Mouse (Mus musculus): ENCODE results near the gene Mapk1ip1l.

Mapk1ip1l gene

GRCm38 (mm10) chr14:47364742-47365449 lies 66.8 kb downstream of the Mapk1ip1l start:
- no peak for DNase-seq

DNA sequence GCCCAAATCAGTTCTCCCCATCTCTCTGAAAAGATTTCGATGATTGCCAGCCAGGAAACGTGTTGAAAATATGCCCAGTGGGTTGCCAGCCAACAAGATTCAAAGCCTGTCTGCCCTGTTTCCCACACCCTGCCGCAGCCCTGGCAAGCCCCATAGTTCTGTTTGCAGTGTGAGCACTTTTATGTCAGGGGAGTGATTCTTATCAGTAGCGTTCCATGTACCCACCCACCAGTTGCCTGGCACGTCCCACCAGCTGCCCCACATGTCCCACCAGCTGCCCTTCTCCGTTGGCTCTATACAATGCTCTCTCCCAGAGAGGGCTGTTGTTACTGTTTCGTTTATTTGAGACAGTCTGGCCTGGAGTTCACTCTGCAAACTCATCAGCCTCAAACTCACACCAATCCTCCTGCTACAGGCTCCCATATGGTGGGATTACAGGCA lies 68.8 kb downstream of the Mapk1ip1l start:
- peak; percentile 22 for DNase-seq

DNA sequence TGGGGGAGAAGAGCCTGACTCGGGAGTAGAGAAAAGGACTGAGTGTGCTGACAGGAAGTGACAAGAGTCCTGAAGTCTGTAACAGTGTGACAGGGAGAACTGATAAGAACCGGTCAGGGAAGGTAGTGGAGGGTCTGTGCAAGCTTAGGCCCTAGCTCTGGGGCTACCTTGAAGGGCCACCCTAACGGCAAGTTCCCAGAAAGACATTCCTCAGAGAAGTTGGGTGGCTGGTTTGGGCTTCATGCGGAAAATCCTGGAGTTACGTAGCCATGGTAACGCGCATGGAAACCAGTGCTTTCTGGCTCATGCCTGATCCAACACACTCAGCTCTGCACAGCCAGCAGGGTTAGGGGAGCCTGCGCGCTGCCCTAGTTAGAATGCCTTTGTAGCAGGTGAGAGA lies 69.4 kb downstream of the Mapk1ip1l start, which contains the start of gene Lgals3:
TSS of gene Lgals3 (plus strand) at position 291 of the 400 bp plus-strand sequence.
- no peak for DNase-seq

GRCm38 (mm10) chr14:47369741-47370140 lies 71.7 kb downstream of the Mapk1ip1l start:
- no peak for DNase-seq

- no peak for DNase-seq
Observed at GRCm38 (mm10) chr14:47370790-47371189, 72.7 kb downstream of the Mapk1ip1l start.

DNA sequence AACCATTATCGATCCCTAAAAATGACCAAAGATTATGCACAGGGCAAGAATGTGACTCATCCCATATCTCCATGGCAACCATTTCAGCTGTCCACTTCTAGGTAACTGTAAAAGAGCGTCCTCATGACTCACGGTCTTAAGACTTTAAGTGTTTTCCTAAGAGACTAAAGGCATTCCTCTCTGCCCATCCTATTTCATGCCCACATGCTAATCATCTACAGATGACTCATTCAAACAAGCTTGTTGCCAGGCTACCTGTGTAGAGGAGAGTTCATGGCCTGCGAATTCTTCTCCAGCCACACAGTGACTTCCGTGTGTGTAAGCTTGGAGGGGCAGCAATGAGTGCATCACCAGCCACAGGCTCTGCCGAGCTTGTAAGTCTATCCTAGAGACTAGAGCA lies 73.6 kb downstream of the Mapk1ip1l start:
- DNase-seq, result no peak
